Mouse (Mus musculus) fibroblast of lung, adult 2 months (primary cell): ENCODE results near the gene Mxi1.
A peak's percentile ranks its signal among the peaks of the same experiment; 100 is the strongest.
"Not testable (repeated sequence)": the region's sequence is repeated elsewhere in the genome, so short reads cannot be mapped to it uniquely, and the experiment has no call there.

Experiments
- DNase-seq: peaks from one replicate; pipeline ENCODE4 v3.0.0-alpha.2; 2011; ENCODE audit warnings: low read depth

Mxi1 gene

DNA sequence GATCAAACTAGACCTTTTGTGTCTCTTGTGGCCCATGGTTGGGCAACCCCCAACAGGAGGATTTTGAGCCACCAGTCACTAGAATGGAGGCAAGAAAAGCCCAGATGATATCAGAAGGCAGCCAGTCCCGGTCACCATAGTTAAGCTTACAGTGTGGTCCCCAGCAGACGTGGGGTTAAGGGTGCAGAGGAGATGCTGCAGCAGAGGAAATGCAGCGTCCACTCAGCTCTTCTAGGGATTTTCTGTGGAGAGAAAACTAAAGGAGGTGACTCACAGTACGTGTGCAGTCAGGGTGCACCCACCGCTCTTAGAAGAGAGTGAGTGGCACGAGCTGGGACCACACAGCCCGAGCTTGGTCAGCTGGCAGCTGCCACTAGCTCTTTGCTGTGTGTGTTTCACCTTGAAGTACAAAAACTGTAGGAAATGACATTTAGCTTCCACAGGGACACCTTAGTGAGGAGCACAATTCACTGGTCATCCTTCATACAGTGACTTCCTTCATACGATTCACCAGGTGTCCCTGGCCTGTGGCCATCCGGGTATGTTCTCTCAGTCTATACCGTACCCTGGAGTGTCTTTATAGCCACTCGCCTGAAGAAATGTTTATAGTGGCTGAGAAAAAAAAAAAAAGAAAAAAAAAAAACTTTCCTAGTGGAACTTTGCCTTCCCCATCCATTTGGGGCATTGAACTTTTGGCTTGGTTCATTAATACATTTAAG, 55.9 kb downstream of the Mxi1 start:
- no peak for DNase-seq

DNA sequence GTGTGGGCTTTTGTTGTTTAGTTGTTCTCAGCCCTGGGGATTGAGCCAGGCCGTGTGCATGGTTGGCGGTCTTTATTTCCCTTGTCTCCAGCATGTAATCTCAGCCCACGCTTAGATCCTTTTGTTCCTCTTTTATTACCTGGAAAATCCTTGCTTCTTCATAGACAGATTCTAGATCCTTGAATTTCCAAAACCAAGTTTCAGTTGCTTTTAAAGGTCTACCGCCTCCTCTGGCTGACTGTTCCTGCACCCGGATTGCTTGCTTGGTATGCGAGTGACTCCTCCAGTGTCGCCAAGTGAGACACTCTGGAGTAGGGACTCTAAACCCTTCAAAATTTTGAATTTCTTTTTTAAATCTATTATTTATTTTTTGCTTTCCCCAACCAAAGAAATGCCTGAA, 56.6 kb downstream of the Mxi1 start:
- no peak for DNase-seq

- peak; percentile 28 for DNase-seq
These were observed 59.2 kb downstream of the Mxi1 start for GRCm38 (mm10) chr19:53369469-53370043.

DNA sequence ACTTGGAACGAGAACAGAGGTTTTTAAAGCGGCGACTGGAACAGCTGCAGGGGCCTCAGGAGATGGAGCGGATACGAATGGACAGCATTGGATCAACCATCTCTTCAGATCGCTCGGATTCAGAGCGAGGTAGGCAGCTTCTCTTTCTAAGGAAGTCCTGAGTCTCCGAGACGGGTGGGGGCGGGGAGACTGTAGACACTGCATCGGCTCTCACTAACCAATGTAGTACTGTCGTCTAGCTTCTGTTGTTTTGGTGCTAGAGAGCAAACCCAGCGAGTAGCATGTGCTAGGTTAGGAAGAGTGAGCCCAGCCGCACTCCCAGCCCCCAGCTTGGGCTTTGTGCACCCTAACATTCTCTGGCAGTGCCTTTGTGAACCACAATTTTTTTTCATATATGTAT, 59.9 kb downstream of the Mxi1 start:
- no peak for DNase-seq

GRCm38 (mm10) chr19:53371666-53372065, 61.3 kb downstream of the Mxi1 start, which contains the start of gene Gm10197:
TSS of gene Gm10197 (minus strand) at chr19:53371766.
- no peak for DNase-seq

DNA sequence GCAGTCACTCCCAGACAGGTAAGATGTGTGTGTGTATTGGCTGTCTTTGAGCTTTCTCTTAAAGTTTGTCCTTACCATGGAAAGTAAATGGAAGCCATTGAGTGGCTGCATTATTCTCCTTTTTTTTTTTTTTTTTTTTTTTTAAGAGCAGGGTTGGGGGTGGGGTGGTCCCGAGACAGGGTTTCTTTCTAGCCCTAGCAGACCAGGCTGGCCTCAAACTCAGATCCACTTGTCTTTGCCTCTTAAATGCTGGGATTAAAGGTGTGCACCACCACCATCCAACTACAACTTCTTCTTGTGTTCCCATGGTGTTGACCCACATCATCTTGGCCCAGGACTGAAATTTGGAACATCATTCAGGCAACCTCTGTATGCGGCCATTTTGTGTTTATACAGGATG, 63.3 kb downstream of the Mxi1 start:
- no peak for DNase-seq

DNA sequence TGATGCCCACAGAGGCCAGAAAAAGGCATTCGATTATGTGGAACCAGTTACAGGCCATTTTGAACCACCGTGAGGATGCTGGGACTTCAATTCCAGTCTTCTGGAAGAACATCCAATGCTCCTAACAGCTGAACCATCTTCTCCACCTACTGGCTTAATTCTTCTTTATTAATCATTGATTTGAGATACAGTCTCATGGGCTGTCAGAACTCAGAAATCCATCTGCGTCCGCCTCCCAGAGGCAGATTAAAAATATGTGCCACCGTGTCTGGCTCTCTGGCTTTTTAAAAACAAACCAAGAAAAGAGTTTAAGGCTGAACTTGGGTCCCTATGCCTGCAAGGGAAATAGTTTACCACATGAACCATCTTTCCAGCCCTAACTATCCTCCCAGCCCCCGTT, 65.0 kb downstream of the Mxi1 start:
- DNase-seq = no peak

GRCm38 (mm10) chr19:53375816-53376215, 65.5 kb downstream of the Mxi1 start:
- DNase-seq = no peak

DNA sequence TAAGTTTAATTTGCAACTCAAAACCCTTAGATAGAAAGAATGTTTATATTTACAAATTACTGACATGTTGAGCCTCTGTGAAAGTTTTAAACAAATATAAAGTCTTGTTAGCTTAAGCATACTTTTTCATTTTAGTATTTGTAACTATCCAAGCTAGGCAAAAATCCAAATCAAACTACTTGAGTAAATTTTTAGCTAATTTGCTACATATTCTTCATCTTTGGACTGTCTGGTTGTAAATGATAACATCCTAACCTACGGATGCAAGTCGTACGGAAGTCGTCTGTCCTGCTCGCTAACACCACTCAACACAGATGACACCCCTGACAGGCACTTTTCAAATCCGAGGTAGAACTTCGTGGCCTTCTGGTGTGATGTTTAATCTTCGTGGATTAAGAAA, 67.3 kb downstream of the Mxi1 start:
- no peak for DNase-seq

GRCm38 (mm10) chr19:53378421-53378820, 68.1 kb downstream of the Mxi1 start:
- no peak for DNase-seq

DNA sequence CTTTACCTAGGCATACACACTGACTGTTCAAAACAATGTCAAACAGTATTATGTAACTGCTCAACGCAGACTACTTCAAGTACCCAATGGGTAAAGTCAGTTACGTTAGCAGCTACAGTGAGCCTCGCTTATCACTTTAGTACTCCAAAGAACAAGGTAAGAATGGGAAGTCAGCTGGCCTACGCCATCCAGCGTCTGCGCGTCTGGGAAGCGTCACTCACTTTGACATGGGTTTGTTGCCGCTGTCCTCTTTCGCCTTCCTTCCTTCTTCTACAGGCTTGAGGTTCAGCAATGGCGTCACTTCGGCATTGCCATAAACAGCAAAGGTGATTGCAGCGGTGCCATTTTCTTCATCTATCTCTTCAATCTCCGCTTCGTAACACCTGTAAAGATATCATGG, 73.0 kb downstream of the Mxi1 start:
- DNase-seq = no peak

- DNase-seq = no peak
These were observed 79.1 kb downstream of the Mxi1 start for GRCm38 (mm10) chr19:53389417-53389816.

GRCm38 (mm10) chr19:53389851-53390431, 79.6 kb downstream of the Mxi1 start:
- DNase-seq = no peak

DNA sequence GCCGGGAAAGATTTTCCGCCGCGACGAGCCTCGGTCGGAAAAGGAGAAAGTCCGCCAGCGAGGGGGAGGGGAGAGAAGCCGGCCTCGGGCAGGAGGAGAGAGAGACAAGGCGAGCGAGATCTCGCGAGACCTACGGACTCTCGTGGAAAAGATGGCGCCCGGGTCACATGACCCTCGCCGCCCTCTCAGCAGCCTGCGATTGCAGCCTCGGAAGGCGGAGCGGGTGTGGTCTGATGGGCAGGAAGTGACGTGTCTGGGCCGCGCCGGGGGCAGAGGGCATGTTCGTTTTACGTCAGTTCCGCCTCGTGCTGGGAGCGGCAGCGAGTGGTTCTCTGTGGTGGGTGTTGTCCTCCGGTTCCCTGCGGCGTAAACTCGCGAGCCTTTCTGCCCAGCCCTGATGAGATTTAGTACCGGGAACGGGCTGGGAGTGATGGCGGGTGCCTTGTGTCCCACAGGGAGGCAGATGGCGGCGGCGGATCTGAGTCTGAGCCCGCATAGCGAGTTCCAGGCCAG, 80.2 kb downstream of the Mxi1 start, which contains the start of gene Smndc1:
Smndc1 (minus strand) TSS at position 84 of the 513 bp plus-strand sequence.
- peak; percentile 99 for DNase-seq

- no peak for DNase-seq
These were observed 81.1 kb downstream of the Mxi1 start for GRCm38 (mm10) chr19:53391386-53391785.

GRCm38 (mm10) chr19:53391787-53392186, 81.5 kb downstream of the Mxi1 start:
- no peak for DNase-seq

DNA sequence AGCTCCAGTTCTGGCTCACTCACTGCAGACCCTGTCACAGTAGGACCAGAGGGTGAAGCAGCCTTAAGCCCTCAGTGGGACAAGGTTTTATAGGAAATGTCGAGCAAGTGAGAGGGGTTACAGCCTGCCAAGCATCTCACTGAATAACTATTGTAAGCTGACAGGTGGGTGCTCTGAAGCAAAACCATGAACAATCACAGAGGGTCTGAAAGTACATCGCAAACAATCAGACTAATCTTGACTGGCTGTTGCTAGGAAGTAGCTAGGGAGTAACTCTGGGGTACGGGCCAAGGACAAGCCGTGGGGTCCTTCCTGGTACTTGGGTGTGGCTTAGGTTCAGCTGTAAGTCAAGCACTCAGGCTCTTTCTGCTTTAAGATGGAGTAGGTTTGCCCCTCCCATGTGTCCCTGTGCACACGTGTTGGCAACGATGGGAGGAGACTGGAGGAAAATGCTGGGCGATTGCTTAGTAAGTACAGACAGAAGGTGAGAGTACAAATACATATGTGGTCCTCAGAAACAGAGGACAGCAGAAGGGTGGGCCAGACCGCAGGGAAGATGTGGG, 82.5 kb downstream of the Mxi1 start:
- no peak for DNase-seq

DNA sequence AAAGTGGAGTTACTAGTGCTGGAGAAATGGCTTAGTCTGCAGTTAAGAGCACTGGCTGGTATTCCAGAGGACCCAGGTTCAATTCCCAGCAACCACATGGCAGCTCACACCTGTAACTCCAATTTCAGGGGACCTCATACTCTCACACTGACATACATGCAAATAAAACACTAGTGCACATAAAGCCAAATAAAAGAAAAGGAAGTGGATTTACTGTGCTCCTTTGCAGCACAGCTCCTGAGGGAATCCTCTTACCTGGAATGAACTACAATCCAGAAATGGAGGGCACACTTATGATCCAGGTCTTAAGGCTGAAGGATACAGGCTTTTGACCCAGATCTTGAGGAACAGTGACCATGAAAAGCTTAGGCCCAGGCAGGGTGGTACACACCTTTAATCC, 83.3 kb downstream of the Mxi1 start:
- DNase-seq = no peak

- peak; percentile 49 for DNase-seq
These were observed 84.2 kb downstream of the Mxi1 start for GRCm38 (mm10) chr19:53394552-53394951.

GRCm38 (mm10) chr19:53394956-53395355, 84.6 kb downstream of the Mxi1 start:
- not testable (repeated sequence) for DNase-seq

- not testable (repeated sequence) for DNase-seq
These were observed 85.5 kb downstream of the Mxi1 start for GRCm38 (mm10) chr19:53395805-53396204.

- no peak for DNase-seq
These were observed 87.3 kb downstream of the Mxi1 start for GRCm38 (mm10) chr19:53397451-53398233.
